Mouse (Mus musculus): ENCODE data around the gene Nav2. TPM values are rescaled to one million over a fixed set of nuclear protein-coding genes. Genes with fewer than 3 reads are reported as not detected.

The Nav2 gene
- polyA plus RNA-seq, 1 experiment from 2014 or later = 26.2 TPM

GRCm38 (mm10) chr7:49163789-49164188, 255.3 kb downstream of the Nav2 start:
- H3K27me3 ChIP-seq (replicated peaks) = no peaks in the 10 kb centered on the region
- H3K4me1 ChIP-seq = peaks cover 49% of the 10 kb centered on the region
- no peaks in the 10 kb centered on the region for H3K36me3 ChIP-seq (replicated peaks)
- H3K9ac ChIP-seq = no peak overlapping the region; the same call in 1 of the 2 replicates
- no peaks in the 10 kb centered on the region for H3K9me3 ChIP-seq
- H3K4me2 ChIP-seq = 0 out of 2 replicates have a peak overlapping the region, but pooled peaks have one; percentile 0
- no peak overlapping the region for H3K4me3 ChIP-seq
- WGBS = 15% methylated on average over 11 of the region's 11 CpGs
- H3K27ac ChIP-seq = peak overlapping the region; percentile 64
- ATAC-seq (replicated peaks) = no peak; the same call in 1 of the 2 replicates

- Histone ChIP-seq H3K9ac (no peak overlapping the region), H3K4me3 (no peak overlapping the region), H3K27me3 (replicated peaks) (no peaks in the 10 kb centered on the region), H3K27ac (no peak overlapping the region), H3K36me3 (replicated peaks) (no peaks in the 10 kb centered on the region), H3K9me3 (no peaks in the 10 kb centered on the region), H3K4me2 (no peak overlapping the region), H3K4me1 (peaks cover 42% of the 10 kb centered on the region)
- no peak for ATAC-seq (replicated peaks)
- 91% methylated on average over 8 of the region's 8 CpGs for WGBS
These were observed 256.4 kb downstream of the Nav2 start for GRCm38 (mm10) chr7:49164868-49165267.

- ATAC-seq (replicated peaks) = no peak
- H3K9me3 ChIP-seq = no peaks in the 10 kb centered on the region
- no peak overlapping the region for H3K27ac ChIP-seq
- no peak overlapping the region for H3K4me2 ChIP-seq
- no peak overlapping the region for H3K9ac ChIP-seq
- H3K27me3 ChIP-seq (replicated peaks) = no peaks in the 10 kb centered on the region
- H3K36me3 ChIP-seq (replicated peaks) = no peaks in the 10 kb centered on the region
- WGBS = 82% methylated on average over 3 of the region's 3 CpGs
- H3K4me3 ChIP-seq = no peak overlapping the region
- H3K4me1 ChIP-seq = peaks cover 13% of the 10 kb centered on the region
These were observed 264.4 kb downstream of the Nav2 start for GRCm38 (mm10) chr7:49172926-49173325.

- H3K4me2 ChIP-seq = no peak overlapping the region
- WGBS = 73% methylated on average over 9 of the region's 9 CpGs
- H3K4me3 ChIP-seq = no peak overlapping the region
- no peaks in the 10 kb centered on the region for H3K9me3 ChIP-seq
- no peaks in the 10 kb centered on the region for H3K36me3 ChIP-seq (replicated peaks)
- no peak overlapping the region for H3K27ac ChIP-seq
- peaks cover 13% of the 10 kb centered on the region for H3K4me1 ChIP-seq
- H3K27me3 ChIP-seq (replicated peaks) = no peaks in the 10 kb centered on the region
- H3K9ac ChIP-seq = no peak overlapping the region
- no peak for ATAC-seq (replicated peaks)
These were observed 267.4 kb downstream of the Nav2 start for GRCm38 (mm10) chr7:49175784-49176409.

GRCm38 (mm10) chr7:49176590-49177201, 268.2 kb downstream of the Nav2 start:
- Histone ChIP-seq H3K36me3 (replicated peaks) (no peaks in the 10 kb centered on the region), H3K9ac (no peak overlapping the region), H3K4me3 (no peak overlapping the region), H3K4me1 (peaks cover 13% of the 10 kb centered on the region), H3K27ac (no peak overlapping the region), H3K27me3 (replicated peaks) (no peaks in the 10 kb centered on the region), H3K4me2 (no peak overlapping the region), H3K9me3 (no peaks in the 10 kb centered on the region)
- ATAC-seq (replicated peaks) = peak; percentile 60
- WGBS = 81% methylated on average over 21 of the region's 21 CpGs

- H3K27ac ChIP-seq = no peak overlapping the region; the same call in 1 of the 2 replicates
- H3K4me3 ChIP-seq = no peak overlapping the region
- peaks cover 16% of the 10 kb centered on the region for H3K4me1 ChIP-seq
- H3K9me3 ChIP-seq = no peaks in the 10 kb centered on the region
- no peaks in the 10 kb centered on the region for H3K36me3 ChIP-seq (replicated peaks)
- no peaks in the 10 kb centered on the region for H3K27me3 ChIP-seq (replicated peaks)
- no peak overlapping the region for H3K4me2 ChIP-seq
- no peak overlapping the region for H3K9ac ChIP-seq
- WGBS = 76% methylated on average over 4 of the region's 4 CpGs
- no peak for ATAC-seq (replicated peaks)
These were observed 269.7 kb downstream of the Nav2 start for GRCm38 (mm10) chr7:49178217-49178616.

GRCm38 (mm10) chr7:49181010-49181409, 272.5 kb downstream of the Nav2 start:
- 80% methylated on average over 8 of the region's 8 CpGs for WGBS
- Histone ChIP-seq H3K27ac (no peak overlapping the region), H3K4me2 (no peak overlapping the region), H3K36me3 (replicated peaks) (no peaks in the 10 kb centered on the region), H3K9me3 (no peaks in the 10 kb centered on the region), H3K9ac (no peak overlapping the region), H3K4me3 (no peak overlapping the region), H3K4me1 (peaks cover 36% of the 10 kb centered on the region), H3K27me3 (replicated peaks) (no peaks in the 10 kb centered on the region)
- no peak for ATAC-seq (replicated peaks)

- WGBS = 79% methylated on average over 5 of the region's 5 CpGs
- peaks cover 30% of the 10 kb centered on the region for H3K4me1 ChIP-seq
- H3K4me3 ChIP-seq = no peak overlapping the region
- H3K9me3 ChIP-seq = no peaks in the 10 kb centered on the region
- no peaks in the 10 kb centered on the region for H3K36me3 ChIP-seq (replicated peaks)
- no peak overlapping the region for H3K4me2 ChIP-seq
- no peaks in the 10 kb centered on the region for H3K27me3 ChIP-seq (replicated peaks)
- no peak overlapping the region for H3K9ac ChIP-seq
- no peak for ATAC-seq (replicated peaks)
- no peak overlapping the region for H3K27ac ChIP-seq
These were observed 273.9 kb downstream of the Nav2 start for GRCm38 (mm10) chr7:49182427-49182826.

GRCm38 (mm10) chr7:49183696-49184095, 275.2 kb downstream of the Nav2 start:
- 35% methylated on average over 5 of the region's 5 CpGs for WGBS
- Histone ChIP-seq H3K27ac (peak overlapping the region; percentile 46; the same call in 1 of the 2 replicates), H3K36me3 (replicated peaks) (no peaks in the 10 kb centered on the region), H3K9ac (no peak overlapping the region), H3K27me3 (replicated peaks) (no peaks in the 10 kb centered on the region), H3K9me3 (no peaks in the 10 kb centered on the region), H3K4me3 (no peak overlapping the region), H3K4me2 (no peak overlapping the region), H3K4me1 (peaks cover 33% of the 10 kb centered on the region)
- peak; percentile 44; the same call in 1 of the 2 replicates for ATAC-seq (replicated peaks)

- no peak for ATAC-seq (replicated peaks)
These were observed 277.5 kb downstream of the Nav2 start for GRCm38 (mm10) chr7:49185991-49186390.

GRCm38 (mm10) chr7:49189364-49189763, 280.8 kb downstream of the Nav2 start:
- Histone ChIP-seq H3K27ac (no peak overlapping the region), H3K4me2 (no peak overlapping the region), H3K4me1 (peaks cover 44% of the 10 kb centered on the region), H3K9ac (no peak overlapping the region), H3K9me3 (no peaks in the 10 kb centered on the region), H3K4me3 (no peak overlapping the region), H3K36me3 (replicated peaks) (no peaks in the 10 kb centered on the region), H3K27me3 (replicated peaks) (no peaks in the 10 kb centered on the region)
- no peak for ATAC-seq (replicated peaks)
- WGBS = 86% methylated on average over 5 of the region's 5 CpGs

More at GRCm38 (mm10) chr7:49185991-49186390, 277.5 kb downstream of the Nav2 start:
- Histone ChIP-seq H3K4me3 (no peak overlapping the region), H3K9ac (no peak overlapping the region), H3K27me3 (replicated peaks) (no peaks in the 10 kb centered on the region), H3K36me3 (replicated peaks) (no peaks in the 10 kb centered on the region), H3K9me3 (no peaks in the 10 kb centered on the region), H3K4me2 (no peak overlapping the region), H3K4me1 (peaks cover 47% of the 10 kb centered on the region), H3K27ac (no peak overlapping the region)
- WGBS = 81% methylated on average over 5 of the region's 5 CpGs

- Histone ChIP-seq H3K9ac (0 out of 2 replicates have a peak overlapping the region, but pooled peaks have one; percentile 3), H3K27ac (peak overlapping the region; percentile 84), H3K27me3 (replicated peaks) (no peaks in the 10 kb centered on the region), H3K4me2 (peak overlapping the region; percentile 22; the same call in 1 of the 2 replicates), H3K36me3 (replicated peaks) (no peaks in the 10 kb centered on the region), H3K4me3 (no peak overlapping the region), H3K9me3 (no peaks in the 10 kb centered on the region), H3K4me1 (peaks cover 35% of the 10 kb centered on the region)
- ATAC-seq (replicated peaks) = no peak
- WGBS = 83% methylated on average over 4 of the region's 4 CpGs
These were observed 281.9 kb downstream of the Nav2 start for GRCm38 (mm10) chr7:49190231-49190985.
